Mouse (Mus musculus) left cerebral cortex, adult 8-10 months (tissue): ENCODE measurements around the gene Pdia6. TPM values are rescaled to one million over a fixed set of nuclear protein-coding genes. Genes with fewer than 3 reads are reported as not detected.

Experiments
- total RNA-seq, 4 experiments: library from RNA; stranded (reverse); gene quantifications; 2 replicates each; pipeline ENCODE4 v1.2.4; 2022

The Pdia6 gene
- total RNA-seq, 4 experiments from 2014 or later, result 83.8 to 108 (median 101) TPM

Other genes with a start within 250 kb of the Pdia6 start
- gene Kcnf1, start 89.7 kb upstream of the Pdia6 start, total RNA-seq, result 10 to 100 TPM; 75.8 to 83.7 (median 76.9) TPM
- gene Atp6v1c2, start 62.8 kb downstream of the Pdia6 start, total RNA-seq, result 1 to 10 TPM; 4.6 to 6.3 (median 4.8) TPM
- gene Nol10, start 81.9 kb downstream of the Pdia6 start, total RNA-seq, result 10 to 100 TPM; 18.7 to 20.9 (median 19.5) TPM